In the genomic region with DNA sequence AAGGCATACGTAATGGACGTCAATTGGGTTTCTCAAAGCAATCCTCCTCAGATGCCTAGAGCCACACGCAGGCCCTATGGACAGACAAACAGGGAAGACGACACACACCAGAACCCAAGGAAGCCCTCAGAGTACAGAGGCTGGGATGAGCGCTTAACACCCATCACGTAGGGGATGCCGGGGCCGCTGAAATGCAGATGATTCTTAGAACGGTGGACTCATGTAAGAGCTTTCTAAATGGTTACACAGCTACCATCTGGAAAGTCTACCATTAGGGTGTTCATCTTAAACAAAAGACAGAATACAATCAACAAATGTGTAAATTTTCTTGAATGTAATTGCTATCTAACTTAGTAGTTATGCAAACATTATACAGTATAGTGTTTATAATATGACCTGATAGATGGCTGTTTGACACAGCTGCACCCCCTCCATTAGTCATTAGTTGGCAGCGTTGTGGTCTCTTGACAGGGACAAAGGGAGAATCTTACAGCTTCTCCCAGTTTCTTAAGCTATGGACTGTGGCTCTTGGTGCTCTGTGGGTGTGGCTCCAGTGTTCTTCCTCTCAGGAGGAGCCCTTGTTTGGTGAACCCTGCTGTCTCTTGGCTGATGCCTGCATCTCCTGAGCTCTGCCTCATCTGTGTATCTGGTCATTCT, we compare ENCODE assay signal across 22 mouse cellular contexts.
"Had no signal": no experiment of that assay in that cellular context is flagged by ENCODE, and none has a peak within 500 bp of the region (broad histone marks: within the 10 kb centered on the region; RNA-seq: fewer than 3 reads in every experiment).

No protein-coding gene starts in this region.

- ATAC-seq: liver, postnatal 0 days; lung, postnatal 0 days; midbrain, embryonic 15.5 days had no signal

- H3K4me1 ChIP-seq: midbrain, embryonic 12.5 days; midbrain, embryonic 15.5 days; neural tube, embryonic 12.5 days; neural tube, embryonic 15.5 days had no signal

- H3K27ac ChIP-seq: kidney, embryonic 15.5 days; limb, embryonic 12.5 days; limb, embryonic 15.5 days; liver, embryonic 14.5 days; macrophage; midbrain, embryonic 12.5 days; midbrain, embryonic 15.5 days; neural tube, embryonic 12.5 days; neural tube, embryonic 15.5 days had no signal

- H3K4me3 ChIP-seq: kidney, embryonic 15.5 days; limb, embryonic 12.5 days; limb, embryonic 15.5 days; midbrain, embryonic 12.5 days; midbrain, embryonic 15.5 days; neural tube, embryonic 12.5 days; neural tube, embryonic 15.5 days had no signal

- H3K4me2 ChIP-seq: kidney, embryonic 15.5 days; limb, embryonic 12.5 days; limb, embryonic 15.5 days; liver, embryonic 11.5 days; lung, embryonic 14.5 days; midbrain, embryonic 12.5 days; midbrain, embryonic 15.5 days; neural tube, embryonic 12.5 days; neural tube, embryonic 15.5 days had no signal

- H3K36me3 ChIP-seq: kidney, embryonic 15.5 days; limb, embryonic 12.5 days; limb, embryonic 15.5 days; midbrain, embryonic 12.5 days; midbrain, embryonic 15.5 days; neural tube, embryonic 12.5 days; neural tube, embryonic 15.5 days had no signal

- H3K9ac ChIP-seq: kidney, embryonic 15.5 days; limb, embryonic 12.5 days; limb, embryonic 15.5 days; liver, embryonic 14.5 days; liver, postnatal 0 days; lung, embryonic 14.5 days; midbrain, embryonic 12.5 days; midbrain, embryonic 15.5 days; neural tube, embryonic 12.5 days; neural tube, embryonic 15.5 days had no signal

- H3K27me3 ChIP-seq: limb, embryonic 15.5 days; midbrain, embryonic 12.5 days; midbrain, embryonic 15.5 days; neural tube, embryonic 12.5 days; neural tube, embryonic 15.5 days had no signal

- H3K9me3 ChIP-seq: kidney, embryonic 15.5 days; limb, embryonic 12.5 days; limb, embryonic 15.5 days; midbrain, embryonic 12.5 days; midbrain, embryonic 15.5 days; neural tube, embryonic 12.5 days; neural tube, embryonic 15.5 days had no signal

- DNase-seq: kidney, adult 8-10 months; kidney, postnatal 10 days; kidney, postnatal 36 days; left cerebral cortex, postnatal 4 days; liver, postnatal 0 days; lung, embryonic 14.5 days; right cerebral cortex, adult 18-20 months; right cerebral cortex, postnatal 14 days; right cerebral cortex, postnatal 4 days; spleen, adult 18-20 months; thymus, postnatal 36 days had no signal
